Mouse (Mus musculus) heart, postnatal 0 days (tissue): ENCODE results near the gene Tekt3.

ENCODE experiments used
- CTCF ChIP-seq: IDR thresholded peaks from 2 replicates; pipeline ENCODE4 v1.5.1; 2016; ENCODE audit warnings: antibody characterized with exemption, control low read depth, low read depth
- EP300 ChIP-seq: IDR thresholded peaks from 2 replicates; pipeline ENCODE4 v1.6.1; 2016; ENCODE audit warnings: antibody characterized with exemption, low read depth

DNA sequence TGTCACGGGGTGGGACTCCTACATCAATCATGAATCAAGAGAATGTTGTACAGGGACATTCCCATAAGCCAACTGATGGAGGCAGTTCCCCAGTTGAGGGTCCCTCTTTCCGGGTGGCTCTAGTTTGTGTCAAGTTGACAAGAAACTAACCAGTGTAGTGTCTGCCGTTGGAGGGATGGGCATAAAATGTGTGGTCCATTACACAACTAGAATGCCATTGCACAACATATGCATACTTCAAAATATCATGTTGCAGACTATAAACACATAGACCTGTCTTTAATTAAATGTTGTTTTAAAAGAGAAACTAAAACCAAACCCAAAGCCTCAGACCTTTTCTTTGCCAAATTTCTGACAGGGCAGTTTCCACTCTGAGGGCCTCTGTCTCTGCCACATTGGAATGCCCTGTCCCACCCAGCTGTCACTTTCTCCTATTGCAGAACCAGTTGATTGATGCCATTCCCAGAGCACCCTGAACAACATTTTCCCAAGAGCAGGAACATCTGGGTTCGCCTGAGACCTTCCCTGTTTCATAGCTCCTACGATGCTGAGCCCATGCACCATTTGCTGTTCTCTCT is 3.0 kb upstream of the Tekt3 start:
- TF ChIP-seq CTCF (no peak), EP300 (no peak)
